Mouse (Mus musculus) hindbrain, embryonic 11.5 days (tissue): Measurements from ENCODE around the gene Bmpr1b. TPM values are rescaled to one million over a fixed set of nuclear protein-coding genes. Genes with fewer than 3 reads are reported as not detected.
A peak's percentile ranks its signal among the peaks of the same experiment; 100 is the strongest.

Experiments used
- ATAC-seq: fragments of 200-750 bp; cut with Nextera tagmentation; 2 replicates; pipeline ENCODE4 v1.8.0; 2017; ENCODE audit warnings: mild to moderate bottlenecking, moderate TSS enrichment, moderate library complexity; ENCODE audit not compliant: low FRiP score
- DNase-seq: peaks from one replicate; pipeline ENCODE4 v3.0.0-alpha.2; 2015; ENCODE audit warnings: low spot score
- H3K27ac ChIP-seq: fragments of 300-500 bp; sonication (generic); 2 replicates; pipeline ENCODE4 v1.5.1; 2014; ENCODE audit warnings: mild to moderate bottlenecking, low read depth, low read length
- H3K27me3 ChIP-seq: fragments of 300-500 bp; sonication (generic); 2 replicates; pipeline ENCODE4 v1.6.1; 2014; ENCODE audit warnings: mild to moderate bottlenecking, low read length, moderate library complexity, mixed read lengths; ENCODE audit not compliant: control insufficient read depth, insufficient read depth
- H3K36me3 ChIP-seq: fragments of 300-500 bp; sonication (generic); 2 replicates; pipeline ENCODE4 v1.6.1; 2014; ENCODE audit warnings: mild to moderate bottlenecking, low read length, moderate library complexity, mixed read lengths; ENCODE audit not compliant: control insufficient read depth, insufficient read depth
- H3K4me1 ChIP-seq: fragments of 300-500 bp; sonication (generic); replicated peaks from 2 replicates; pipeline ENCODE4 v1.6.1; 2014; ENCODE audit warnings: low read length, mixed read lengths; ENCODE audit not compliant: control insufficient read depth, insufficient read depth
- H3K4me2 ChIP-seq: fragments of 300-500 bp; sonication (generic); replicated peaks from 2 replicates; pipeline ENCODE4 v1.6.1; 2014; ENCODE audit warnings: mild to moderate bottlenecking, low read depth, low read length
- H3K4me3 ChIP-seq: fragments of 300-500 bp; sonication (generic); 2 replicates; pipeline ENCODE4 v1.5.1; 2014; ENCODE audit warnings: low read depth, low read length
- H3K9ac ChIP-seq: fragments of 300-500 bp; sonication (generic); 2 replicates; pipeline ENCODE4 v1.6.1; 2014; ENCODE audit warnings: low read depth, low read length
- H3K9me3 ChIP-seq: fragments of 300-500 bp; sonication (generic); 2 replicates; pipeline ENCODE4 v1.6.1; 2016; ENCODE audit warnings: low read length; ENCODE audit not compliant: control insufficient read depth
- WGBS: fragments of 180-500 bp; shearing (Covaris S2); extraction: QIAGEN DNeasy Blood & Tissue Kit; methylation state at CpG from one replicate; pipeline ENCODE4 v1.1.7; 2014; 5-methylcytosine and 5-hydroxymethylcytosine counted together
- polyA plus RNA-seq: library from polyadenylated mRNA; unstranded; fragments of >200 nt; fragmentation: Nextera tagmentation; extraction: Ambion mirVana; gene quantifications from 2 replicates; pipeline ENCODE4 v1.2.1, GENCODE M21; 2014

Gene Bmpr1b
- polyA plus RNA-seq, 1 experiment from 2014 or later = 11.0 TPM

DNA sequence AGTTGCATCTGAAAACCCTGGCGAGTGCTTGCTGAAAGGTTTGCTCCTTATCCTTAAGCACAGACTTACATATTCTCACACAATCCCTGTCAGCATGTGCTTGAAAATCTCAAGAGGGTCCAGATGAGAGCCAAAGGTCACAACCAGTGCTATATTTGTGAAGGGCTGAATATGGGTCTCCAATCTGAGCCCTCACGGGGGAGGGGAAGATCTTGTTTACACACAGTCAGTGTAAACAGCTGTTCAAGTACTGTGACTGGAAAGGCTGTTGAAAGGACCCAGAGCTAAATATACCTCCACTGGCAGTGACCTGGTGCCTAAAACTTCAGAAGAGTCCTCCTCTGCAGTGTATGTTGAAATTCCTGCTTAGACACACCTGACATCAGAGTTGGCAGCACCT, 43.7 kb downstream of the Bmpr1b start:
- ATAC-seq (no peak), DNase-seq (no peak)
- H3K27ac ChIP-seq = no peak overlapping the region
- no peaks in the 10 kb centered on the region for H3K36me3 ChIP-seq
- H3K9me3 ChIP-seq = no peaks in the 10 kb centered on the region
- H3K27me3 ChIP-seq = no peaks in the 10 kb centered on the region
- H3K4me3 ChIP-seq = no peak overlapping the region
- WGBS = 54% methylated on average over 2 of the region's 2 CpGs
- H3K4me2 ChIP-seq = no peak overlapping the region
- H3K4me1 ChIP-seq = no peaks in the 10 kb centered on the region
- no peak overlapping the region for H3K9ac ChIP-seq

GRCm38 (mm10) chr3:142124255-142124654, 45.0 kb downstream of the Bmpr1b start:
- Histone ChIP-seq H3K4me2 (no peak overlapping the region), H3K9ac (no peak overlapping the region), H3K4me1 (no peaks in the 10 kb centered on the region), H3K36me3 (no peaks in the 10 kb centered on the region), H3K27ac (no peak overlapping the region), H3K9me3 (no peaks in the 10 kb centered on the region), H3K27me3 (no peaks in the 10 kb centered on the region), H3K4me3 (no peak overlapping the region)
- DNase-seq (no peak), ATAC-seq (no peak)
- 63% methylated on average over 6 of the region's 6 CpGs for WGBS

DNA sequence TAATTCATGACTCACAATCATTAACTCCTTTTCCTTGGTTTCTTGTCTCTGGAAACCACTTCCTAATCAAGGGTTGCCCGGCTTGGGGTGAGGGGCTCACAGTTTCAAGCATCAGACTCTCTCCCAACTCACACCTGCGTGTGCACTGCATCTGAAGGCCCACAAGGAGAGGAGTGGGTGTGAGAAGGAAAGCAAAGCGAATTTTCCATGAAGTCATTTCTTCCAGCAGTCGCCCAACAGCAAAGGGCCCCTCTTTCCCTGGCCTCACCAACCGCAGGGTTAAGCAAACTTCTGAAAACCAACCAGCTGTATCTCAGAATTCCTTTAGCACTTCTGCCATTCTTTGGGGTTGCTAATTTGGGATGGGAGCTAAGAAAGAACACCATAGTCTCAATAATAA, 46.8 kb downstream of the Bmpr1b start:
- no peak overlapping the region for H3K27ac ChIP-seq
- no peaks in the 10 kb centered on the region for H3K27me3 ChIP-seq
- ATAC-seq (no peak), DNase-seq (no peak)
- no peak overlapping the region for H3K9ac ChIP-seq
- H3K36me3 ChIP-seq = no peaks in the 10 kb centered on the region
- no peaks in the 10 kb centered on the region for H3K4me1 ChIP-seq
- H3K9me3 ChIP-seq = no peaks in the 10 kb centered on the region
- H3K4me2 ChIP-seq = no peak overlapping the region
- H3K4me3 ChIP-seq = no peak overlapping the region
- WGBS = 79% methylated on average over 5 of the region's 5 CpGs

DNA sequence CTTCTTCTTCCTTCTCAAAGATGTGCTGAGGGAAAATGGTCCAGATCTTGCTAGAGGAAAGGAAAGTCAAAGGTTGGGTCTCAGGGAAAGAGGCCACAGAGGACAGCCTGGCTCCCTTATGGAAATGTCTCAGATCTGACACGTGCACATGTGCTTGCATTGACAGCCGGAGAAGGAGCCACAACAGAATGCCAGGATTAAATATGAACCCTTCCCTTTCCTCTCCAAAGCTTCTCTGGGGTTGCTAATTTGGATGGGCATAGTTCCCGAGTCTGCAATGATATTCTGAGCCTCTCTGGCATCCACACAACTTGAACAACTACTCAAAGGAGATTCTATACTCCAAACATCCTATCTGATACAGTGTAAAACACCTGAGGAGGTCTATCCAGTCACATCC, 48.4 kb downstream of the Bmpr1b start:
- 74% methylated on average over 3 of the region's 3 CpGs for WGBS
- Histone ChIP-seq H3K4me3 (no peak overlapping the region), H3K9me3 (no peaks in the 10 kb centered on the region), H3K27me3 (no peaks in the 10 kb centered on the region), H3K36me3 (no peaks in the 10 kb centered on the region), H3K9ac (no peak overlapping the region), H3K4me1 (no peaks in the 10 kb centered on the region), H3K4me2 (no peak overlapping the region), H3K27ac (no peak overlapping the region)
- DNase-seq = no peak
- no peak for ATAC-seq

GRCm38 (mm10) chr3:142114762-142115316, 54.4 kb downstream of the Bmpr1b start:
- Histone ChIP-seq H3K27ac (no peak overlapping the region), H3K9ac (no peak overlapping the region), H3K36me3 (no peaks in the 10 kb centered on the region), H3K4me3 (no peak overlapping the region), H3K4me2 (no peak overlapping the region), H3K27me3 (no peaks in the 10 kb centered on the region), H3K9me3 (no peaks in the 10 kb centered on the region), H3K4me1 (no peaks in the 10 kb centered on the region)
- DNase-seq (no peak), ATAC-seq (no peak)
- 65% methylated on average over 6 of the region's 6 CpGs for WGBS

DNA sequence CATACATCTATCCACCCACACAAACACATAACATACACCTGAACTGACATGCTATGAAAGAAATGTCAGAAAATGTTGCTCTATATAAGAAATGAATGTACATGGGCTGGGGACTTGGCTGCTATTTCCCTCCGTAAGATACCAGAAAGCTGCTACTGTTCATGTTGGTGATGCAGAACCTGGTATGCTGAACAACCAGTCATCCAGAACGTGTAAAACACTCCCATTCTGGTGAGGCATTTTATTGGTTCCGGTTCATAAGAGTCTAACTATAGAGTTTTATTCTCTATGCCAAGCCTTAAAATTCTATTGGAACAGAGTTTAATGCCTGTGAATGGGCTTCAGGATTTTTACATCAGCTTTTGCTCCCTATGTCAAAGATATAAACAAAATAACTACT, 55.0 kb downstream of the Bmpr1b start:
- 70% methylated on average over 3 of the region's 3 CpGs for whole genome bisulfite sequencing
- Histone ChIP-seq H3K4me1 (no peaks in the 10 kb centered on the region), H3K4me3 (no peak overlapping the region), H3K9me3 (no peaks in the 10 kb centered on the region), H3K27me3 (no peaks in the 10 kb centered on the region), H3K9ac (no peak overlapping the region), H3K4me2 (no peak overlapping the region), H3K27ac (no peak overlapping the region), H3K36me3 (no peaks in the 10 kb centered on the region)
- no peak for ATAC-seq
- DNase-seq = no peak

- ATAC-seq (no peak), DNase-seq (no peak)
- no peak overlapping the region for H3K4me3 ChIP-seq
- H3K4me1 ChIP-seq = no peaks in the 10 kb centered on the region
- H3K36me3 ChIP-seq = no peaks in the 10 kb centered on the region
- H3K9me3 ChIP-seq = no peaks in the 10 kb centered on the region
- no peak overlapping the region for H3K27ac ChIP-seq
- WGBS = 90% methylated on average over 4 of the region's 4 CpGs
- no peaks in the 10 kb centered on the region for H3K27me3 ChIP-seq
- no peak overlapping the region for H3K9ac ChIP-seq
- H3K4me2 ChIP-seq = no peak overlapping the region
These were observed 56.0 kb downstream of the Bmpr1b start for GRCm38 (mm10) chr3:142113208-142113607.

GRCm38 (mm10) chr3:142106227-142106626, 63.0 kb downstream of the Bmpr1b start:
- DNase-seq = no peak
- no peak overlapping the region for H3K4me3 ChIP-seq
- no peaks in the 10 kb centered on the region for H3K9me3 ChIP-seq
- WGBS = 93% methylated on average over 6 of the region's 6 CpGs
- H3K27me3 ChIP-seq = no peaks in the 10 kb centered on the region
- H3K27ac ChIP-seq = no peak overlapping the region
- no peaks in the 10 kb centered on the region for H3K4me1 ChIP-seq
- ATAC-seq = no peak
- H3K4me2 ChIP-seq = no peak overlapping the region
- H3K36me3 ChIP-seq = no peaks in the 10 kb centered on the region
- no peak overlapping the region for H3K9ac ChIP-seq

DNA sequence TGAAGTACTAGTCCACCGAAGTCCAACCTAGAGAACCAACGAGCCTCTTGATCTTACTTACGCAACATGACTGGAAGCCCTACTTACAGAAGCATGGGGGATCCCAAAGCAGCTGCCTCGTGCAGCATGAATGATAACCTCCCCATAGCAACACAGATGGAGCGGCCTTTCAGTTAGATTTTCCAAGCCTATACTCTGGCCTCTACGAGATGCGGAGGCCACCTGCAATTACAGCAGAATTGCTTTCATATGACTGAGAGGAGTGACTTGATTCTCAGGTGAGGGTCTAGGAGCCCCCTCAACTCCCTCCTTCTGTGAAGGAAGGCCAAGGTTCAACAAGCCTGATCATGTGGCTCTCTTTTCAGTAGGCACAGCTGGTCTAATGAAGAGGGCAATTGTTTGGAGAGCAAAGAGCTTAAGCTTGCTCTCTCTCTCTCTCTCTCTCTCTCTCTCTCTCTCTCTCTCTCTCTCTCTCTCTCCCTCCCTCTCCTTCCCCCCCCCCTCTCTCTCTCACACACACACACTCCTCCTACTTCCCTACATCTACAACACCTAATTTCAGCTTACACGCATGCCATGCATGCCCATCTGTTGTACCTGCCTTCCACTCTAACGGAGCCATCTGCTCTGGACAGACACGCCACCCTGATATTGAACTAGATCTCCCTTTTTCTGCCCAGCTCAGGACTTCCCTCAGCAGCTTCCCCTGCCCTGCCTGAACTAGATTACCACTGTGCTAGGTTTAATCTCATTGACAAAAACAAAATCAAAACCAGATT, 65.0 kb downstream of the Bmpr1b start:
- H3K27ac ChIP-seq = no peak overlapping the region
- no peak overlapping the region for H3K9ac ChIP-seq
- no peaks in the 10 kb centered on the region for H3K36me3 ChIP-seq
- H3K4me1 ChIP-seq = no peaks in the 10 kb centered on the region
- WGBS = 84% methylated on average over 10 of the region's 10 CpGs
- H3K4me3 ChIP-seq = no peak overlapping the region
- ATAC-seq = peak; percentile 14; the same call in 1 of the 2 replicates
- H3K27me3 ChIP-seq = no peaks in the 10 kb centered on the region
- DNase-seq = no peak
- H3K9me3 ChIP-seq = no peaks in the 10 kb centered on the region
- no peak overlapping the region for H3K4me2 ChIP-seq
